ENCODE assay signal across 8 mouse cellular contexts in genomic region chr14:73116938-73117337, GRCm38 (mm10). TPM values are rescaled to one million over a fixed set of nuclear protein-coding genes. Genes with fewer than 3 reads are reported as not detected.
DNase-seq lines count a peak whose midpoint lies in the region; ATAC-seq and TF ChIP-seq lines count a peak whose summit lies in the region.

No protein-coding gene starts in this region.

- intact Hi-C loops in left cerebral cortex, postnatal 10 days (cut with DNase I), result no loop called here

- no peak for ATAC-seq in embryonic facial prominence, embryonic 11.5 days (replicated peaks; ENCODE audit: insufficient number of reproducible peaks, low FRiP score, low TSS enrichment, low read depth)
- ATAC-seq in heart, postnatal 0 days (ENCODE audit: insufficient read depth, low read depth), result no peak

- DNase-seq in ovary, postnatal 36 days (ENCODE audit: low spot score), result peak; percentile 28
- DNase-seq in ovary, postnatal 10 days (ENCODE audit: low spot score), result no peak
- peak; percentile 73 for DNase-seq in embryonic facial prominence, embryonic 11.5 days (ENCODE audit: low spot score)
- DNase-seq in heart, postnatal 0 days (ENCODE audit: low spot score), result peak; percentile 30
- DNase-seq in left cerebral cortex, postnatal 10 days (ENCODE audit: extremely low spot score in 1 of 2, low spot score in 2 of 2), result peak; percentile 41 to 50
- DNase-seq in lung, postnatal 4 days, result peak; percentile 52 to 70
- peak; percentile 84 to 95 for DNase-seq in thymus, adult 18-20 months
- no peak for DNase-seq in cerebellum, adult 8-10 months

- 41% methylated on average over 9 of the region's 9 CpGs for WGBS in embryonic facial prominence, embryonic 11.5 days
- 27% methylated on average over 9 of the region's 9 CpGs for WGBS in heart, postnatal 0 days

- no peak overlapping the region for H3K4me3 ChIP-seq in embryonic facial prominence, embryonic 11.5 days (ENCODE audit: low read depth, low read length)
- peak overlapping the region; percentile 34 for H3K4me3 ChIP-seq in heart, postnatal 0 days (ENCODE audit: low read depth, low read length)

- H3K9ac ChIP-seq in embryonic facial prominence, embryonic 11.5 days (replicated peaks; ENCODE audit: low read length), result no peak overlapping the region
- H3K9ac ChIP-seq in heart, postnatal 0 days (replicated peaks; ENCODE audit: low read depth, low read length), result peak overlapping the region; percentile 36

- TF ChIP-seq CTCF in heart, postnatal 0 days (IDR thresholded peaks at IDR 0.05; ENCODE audit: low read depth), result 0 out of 2 replicates have a peak, but pooled peaks have one; percentile 28

- no peaks in the 10 kb centered on the region for H3K27me3 ChIP-seq in embryonic facial prominence, embryonic 11.5 days (ENCODE audit: control insufficient read depth, insufficient read depth, low read length)
- H3K27me3 ChIP-seq in heart, postnatal 0 days (ENCODE audit: control insufficient read depth, insufficient read depth, low read length), result no peaks in the 10 kb centered on the region

- TF ChIP-seq EP300 in heart, postnatal 0 days (IDR thresholded peaks at IDR 0.05; ENCODE audit: low read depth), result no peak

- no peaks in the 10 kb centered on the region for H3K36me3 ChIP-seq in embryonic facial prominence, embryonic 11.5 days (replicated peaks; ENCODE audit: control insufficient read depth, insufficient read depth, low read depth, low read length)
- H3K36me3 ChIP-seq in heart, postnatal 0 days (replicated peaks; ENCODE audit: control insufficient read depth, insufficient read depth, low read length), result no peaks in the 10 kb centered on the region

- no peaks in the 10 kb centered on the region for H3K4me1 ChIP-seq in embryonic facial prominence, embryonic 11.5 days (ENCODE audit: control insufficient read depth, insufficient read depth, low read length)
- peaks cover 6% of the 10 kb centered on the region for H3K4me1 ChIP-seq in heart, postnatal 0 days (ENCODE audit: control insufficient read depth, insufficient read depth)

- H3K9me3 ChIP-seq in embryonic facial prominence, embryonic 11.5 days (replicated peaks; ENCODE audit: control insufficient read depth, low read length), result no peaks in the 10 kb centered on the region
- H3K9me3 ChIP-seq in heart, postnatal 0 days (replicated peaks; ENCODE audit: control insufficient read depth, low read length), result no peaks in the 10 kb centered on the region

- no peak overlapping the region for H3K4me2 ChIP-seq in embryonic facial prominence, embryonic 11.5 days (ENCODE audit: low read depth, low read length)
- H3K4me2 ChIP-seq in heart, postnatal 0 days (ENCODE audit: low read depth, low read length), result peak overlapping the region; percentile 54

- no peak overlapping the region for H3K27ac ChIP-seq in embryonic facial prominence, embryonic 11.5 days (replicated peaks; ENCODE audit: low read depth, low read length)
- H3K27ac ChIP-seq in heart, postnatal 0 days (ENCODE audit: low read depth), result peak overlapping the region; percentile 64; the same call in 1 of the 2 replicates

RNA-seq across cellular contexts. Expression of gene Rcbtb2, which starts 5.9 kb away (rescaled TPM):
- 203 and 209 TPM in 2 replicates for polyA plus RNA-seq in embryonic facial prominence, embryonic 11.5 days (2014; fragmentation: Nextera tagmentation; extraction: Ambion mirVana)
- total RNA-seq in heart, postnatal 0 days (2014; rRNA removed; ENCODE audit: low replicate concordance), result 57.5 and 68.5 TPM in 2 replicates
- 44.9 and 47.8 TPM in 2 replicates for polyA plus RNA-seq in heart, postnatal 0 days (2015; fragmentation: Nextera tagmentation; extraction: Ambion mirVana)
- 10 to 100 TPM; 25.2 to 27.1 TPM for total RNA-seq in left cerebral cortex, postnatal 10 days (2021)

Comparison
In these comparisons a context has a peak if more than half of its experiments do, and no peak if none do; other contexts are left out.
1. DNase-seq: peak in ovary, postnatal 36 days (single experiment), embryonic facial prominence, embryonic 11.5 days (single experiment), heart, postnatal 0 days (single experiment), left cerebral cortex, postnatal 10 days (2 of 2), lung, postnatal 4 days (2 of 2) and thymus, adult 18-20 months (2 of 2); none in ovary, postnatal 10 days (single experiment) and cerebellum, adult 8-10 months (single experiment).